Mouse (Mus musculus): ENCODE data around the gene Xlr5c. TPM values are rescaled to one million over a fixed set of nuclear protein-coding genes. Genes with fewer than 3 reads are reported as not detected.
"Not testable (repeated sequence)": the region's sequence is repeated elsewhere in the genome, so short reads cannot be mapped to it uniquely, and the experiment has no call there.

Gene Xlr5c
- not detected for total RNA-seq (2021)

DNA sequence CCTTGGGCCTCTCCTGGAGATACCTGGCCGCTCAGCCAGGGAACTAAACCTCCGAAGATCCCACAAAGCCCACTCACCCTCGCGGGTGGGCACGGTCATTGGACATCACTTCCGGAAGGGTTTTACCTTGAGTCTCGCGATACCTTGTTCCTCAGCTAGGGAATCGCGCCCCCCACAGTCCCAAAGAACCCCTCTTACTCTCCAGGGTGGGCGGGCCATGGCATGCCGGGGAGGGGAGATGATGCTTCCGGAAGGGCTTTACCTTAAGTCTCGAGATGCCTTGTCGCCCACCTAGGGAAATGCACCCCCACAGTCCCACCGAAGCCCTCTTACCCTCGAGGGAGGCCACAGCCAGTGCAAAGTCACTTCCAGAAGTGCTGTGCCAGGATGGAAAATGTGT lies at the start of gene Xlr5c, which contains the start of gene Xlr5a:
Gene Xlr5c (minus strand): TSS at position 101 of the 400 bp plus-strand sequence.
Gene Xlr5a (minus strand): TSS at position 101 of the 400 bp plus-strand sequence.
- not testable (repeated sequence) for DNase-seq (ENCODE audit: low spot score)

DNA sequence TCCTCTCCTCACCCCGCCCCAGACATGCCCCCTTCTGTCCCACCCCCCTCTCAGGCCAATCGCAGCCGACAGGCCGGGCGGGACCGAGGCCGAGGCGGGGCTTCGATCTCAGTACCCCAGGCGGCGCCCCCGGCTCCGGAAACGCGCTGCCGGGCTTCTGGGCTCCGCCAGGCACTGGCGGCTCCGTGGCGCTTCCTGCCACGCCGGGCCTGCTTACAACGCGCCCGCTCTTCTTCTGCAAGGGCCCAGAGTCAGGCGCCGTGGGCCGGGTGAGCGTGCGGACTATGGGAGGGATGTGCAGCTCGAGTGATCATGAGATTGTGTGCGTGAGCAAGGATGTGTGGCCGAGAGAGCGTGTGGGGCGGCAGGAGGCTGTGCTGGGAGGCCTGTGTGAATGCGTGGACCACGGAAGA lies 49.7 kb upstream of the Xlr5c start, which contains the start of gene Zfp275:
Gene Zfp275 (plus strand): TSS at position 139 of the 413 bp plus-strand sequence.
- peak; percentile 76 for DNase-seq (ENCODE audit: low spot score)
- intact Hi-C loops (cut with DNase I): no loop called here

More for the DNA sequence above, at the start of gene Xlr5c, which contains the start of gene Xlr5a:
- intact Hi-C loops (cut with DNase I): not testable (repeated sequence)

DNA sequence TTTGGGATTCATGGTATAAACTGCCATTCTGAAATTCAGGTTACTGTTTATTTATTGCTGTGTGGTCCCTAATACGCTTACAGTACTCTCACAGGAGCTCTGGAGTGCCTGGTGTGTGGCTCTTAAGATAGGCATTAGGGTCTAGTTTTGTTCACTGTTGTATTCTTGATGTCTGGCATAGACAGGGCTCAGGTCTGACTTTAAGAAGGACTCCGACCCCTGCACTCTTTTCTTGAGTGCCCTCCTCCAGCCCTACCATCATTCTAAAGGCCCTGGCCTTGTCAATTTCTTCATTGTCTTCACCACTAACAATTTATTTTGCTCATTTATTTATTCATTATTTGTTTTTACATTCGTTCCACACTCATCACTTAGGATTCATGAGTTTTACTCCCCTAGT lies 49.3 kb upstream of the Xlr5c start:
- intact Hi-C loops (cut with DNase I): no loop called here
- no peak for DNase-seq (ENCODE audit: low spot score)

DNA sequence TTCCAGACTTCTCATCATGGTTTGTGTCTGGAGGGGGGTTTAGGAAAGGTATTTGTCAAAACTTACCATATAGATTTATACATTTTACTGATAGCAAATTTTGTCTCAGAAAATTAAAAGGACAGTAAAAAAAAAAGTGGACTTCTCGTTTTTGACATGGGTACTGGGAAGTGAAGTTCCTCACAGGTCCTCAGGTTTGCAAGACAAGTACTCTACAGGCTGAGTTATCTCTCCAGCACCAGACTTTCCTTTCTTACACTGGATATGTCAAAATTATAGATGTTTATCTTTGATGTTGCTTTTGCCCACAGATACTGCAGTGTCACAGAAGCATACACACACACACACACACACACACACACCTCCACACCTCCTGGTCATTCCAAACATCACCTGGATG lies 48.7 kb upstream of the Xlr5c start:
- no peak for DNase-seq (ENCODE audit: low spot score)
- intact Hi-C loops (cut with DNase I): no loop called here

DNA sequence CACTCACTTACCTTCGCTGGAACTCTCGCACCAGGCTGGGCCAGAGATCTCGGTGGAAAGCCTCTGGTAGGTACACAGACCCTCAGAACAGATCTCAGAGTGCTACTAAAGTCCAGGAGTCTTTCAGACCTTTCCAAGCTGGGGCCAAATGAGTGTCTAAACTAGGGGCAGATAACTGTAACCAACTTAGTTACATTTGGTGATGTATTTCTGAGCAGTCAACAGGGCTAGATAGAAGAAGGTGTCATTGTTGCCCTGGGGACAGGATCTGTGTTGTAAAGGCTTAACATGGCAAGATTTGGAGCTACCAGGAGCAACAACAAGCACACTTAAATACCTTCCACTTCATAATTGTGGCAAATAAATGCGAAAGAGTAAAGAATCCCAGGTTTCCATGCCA lies 44.0 kb upstream of the Xlr5c start, which contains the start of gene Gm45015:
Gene Gm45015 (minus strand): TSS at position 101 of the 400 bp plus-strand sequence.
- no peak for DNase-seq (ENCODE audit: low spot score)
- intact Hi-C loops (cut with DNase I): no loop called here

DNA sequence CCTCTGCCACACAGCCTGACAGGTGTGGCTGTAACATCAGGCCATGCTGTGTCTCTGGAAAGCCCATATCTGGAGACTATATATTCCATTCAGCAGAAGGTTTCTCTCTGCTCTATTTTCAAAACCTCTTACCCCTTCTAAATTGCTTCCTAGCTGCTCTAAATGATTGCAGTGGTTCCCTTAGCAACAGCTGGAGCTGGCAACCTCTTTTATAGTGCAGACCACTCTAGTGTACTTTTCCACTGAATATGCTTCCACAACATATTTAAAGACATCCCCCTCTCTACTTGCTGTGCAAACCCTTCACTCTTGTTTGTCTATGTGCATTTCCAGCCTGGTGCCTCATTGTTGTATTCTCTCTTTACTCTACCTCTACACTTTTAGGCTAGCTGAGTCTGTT lies 40.8 kb upstream of the Xlr5c start:
- no peak for DNase-seq (ENCODE audit: low spot score)
- intact Hi-C loops (cut with DNase I): no loop called here

DNA sequence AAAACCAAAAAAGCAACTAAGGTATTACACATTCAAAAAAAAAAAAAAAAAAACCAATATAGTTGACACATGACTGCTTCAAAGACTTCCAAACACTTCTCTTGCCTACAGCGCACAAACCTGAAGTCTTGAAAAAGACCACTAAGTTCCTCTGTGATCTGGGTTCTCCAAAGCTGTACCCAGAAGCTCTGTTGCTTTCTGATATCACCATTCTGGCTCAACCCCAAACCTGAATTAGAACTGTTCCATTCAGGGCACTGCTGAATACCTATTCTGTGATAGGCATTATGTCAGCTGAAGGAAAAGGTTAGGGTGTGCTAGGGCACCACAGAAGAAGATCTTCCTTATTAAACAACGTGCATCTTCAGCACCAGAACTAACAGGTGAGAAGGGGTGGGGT lies 34.4 kb upstream of the Xlr5c start:
- intact Hi-C loops (cut with DNase I): no loop called here
- DNase-seq (ENCODE audit: low spot score): no peak

DNA sequence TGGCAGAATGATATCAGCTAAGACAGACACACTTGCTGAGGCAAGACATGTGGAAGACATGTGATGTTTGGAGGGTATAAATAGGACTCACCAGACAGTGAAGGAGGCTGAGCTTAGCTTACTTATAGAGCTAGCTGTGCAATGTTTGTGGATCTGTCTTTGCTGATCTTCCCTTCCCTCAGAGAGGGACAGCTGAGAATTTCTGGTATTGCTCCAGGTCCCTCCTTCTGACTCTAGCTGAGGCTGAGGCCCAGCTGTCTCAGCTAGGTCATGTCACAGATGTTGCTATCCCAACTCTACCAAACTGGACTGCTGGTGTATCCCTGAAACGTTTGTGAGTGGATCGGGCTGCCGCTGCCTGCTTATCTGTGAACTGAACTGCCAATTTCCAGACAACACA lies 28.3 kb upstream of the Xlr5c start:
- intact Hi-C loops (cut with DNase I): no loop called here
- no peak for DNase-seq (ENCODE audit: low spot score)

DNA sequence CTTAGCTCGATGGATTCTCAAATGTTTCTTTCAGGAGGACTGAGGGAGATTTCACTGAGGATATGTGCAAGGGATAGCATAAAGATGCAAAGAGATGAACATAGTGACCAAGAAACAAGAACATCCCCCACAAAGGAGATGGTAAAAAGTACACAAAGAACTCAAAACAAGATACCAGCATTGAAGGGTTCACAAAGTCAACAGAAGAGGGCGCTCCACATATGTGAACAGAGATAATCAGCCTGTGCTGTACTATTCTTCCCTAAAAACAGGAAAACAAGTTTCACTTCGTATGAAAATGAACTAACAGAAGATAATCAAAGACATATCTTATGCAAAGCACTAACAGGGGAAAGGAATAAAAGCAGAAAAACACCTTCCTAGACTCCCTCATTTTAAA lies 19.7 kb upstream of the Xlr5c start:
- intact Hi-C loops (cut with DNase I): loop anchor here (5.0 kb wide), 2 partner anchors 110 to 180 kb away; no protein-coding TSS in a partner anchor
- DNase-seq (ENCODE audit: low spot score): no peak

DNA sequence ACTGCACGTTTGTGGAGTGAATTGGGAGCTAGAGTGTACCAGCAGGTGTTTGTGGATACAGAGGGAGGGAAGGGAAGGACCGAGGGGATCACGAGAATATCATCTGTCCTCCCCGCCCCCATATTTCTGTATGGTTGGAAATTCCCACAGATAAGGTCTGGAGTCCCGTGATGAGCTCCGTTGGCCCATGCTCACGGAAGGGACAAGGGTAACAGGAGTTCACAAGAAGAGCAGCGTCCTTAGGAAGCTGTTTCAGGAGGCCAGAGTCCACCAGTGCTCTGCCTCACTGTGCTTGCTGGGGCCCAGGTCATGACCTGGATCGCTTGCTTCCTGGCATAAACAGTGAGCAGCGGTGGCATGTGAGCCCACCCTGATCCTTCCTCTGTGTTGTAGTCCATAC lies 3.0 kb upstream of the Xlr5c start:
- DNase-seq (ENCODE audit: low spot score); intact Hi-C loops (cut with DNase I): not testable (repeated sequence)

DNA sequence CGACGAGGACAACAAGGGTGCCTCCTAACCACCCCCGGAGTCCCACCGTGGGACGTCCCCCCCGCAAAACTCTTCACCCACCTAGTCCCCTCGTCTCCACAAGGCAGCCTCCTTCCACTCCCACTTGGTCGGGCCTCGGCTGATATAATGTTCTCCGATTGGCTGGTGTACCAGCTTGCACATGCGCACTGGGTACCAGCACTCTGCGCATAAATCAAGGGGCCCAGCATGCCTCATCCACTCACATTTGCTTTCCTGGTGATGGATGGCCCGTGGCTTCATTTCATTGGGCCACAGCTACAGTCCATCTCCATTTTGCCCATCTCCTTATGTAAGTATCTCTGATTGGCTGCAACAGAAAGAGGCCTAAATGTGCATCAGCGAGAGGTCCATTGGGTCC lies 27.5 kb downstream of the Xlr5c start, which contains the start of gene Xlr3c:
Gene Xlr3c (minus strand): TSS at position 121 of the 400 bp plus-strand sequence.
- DNase-seq (ENCODE audit: low spot score); intact Hi-C loops (cut with DNase I): not testable (repeated sequence)

DNA sequence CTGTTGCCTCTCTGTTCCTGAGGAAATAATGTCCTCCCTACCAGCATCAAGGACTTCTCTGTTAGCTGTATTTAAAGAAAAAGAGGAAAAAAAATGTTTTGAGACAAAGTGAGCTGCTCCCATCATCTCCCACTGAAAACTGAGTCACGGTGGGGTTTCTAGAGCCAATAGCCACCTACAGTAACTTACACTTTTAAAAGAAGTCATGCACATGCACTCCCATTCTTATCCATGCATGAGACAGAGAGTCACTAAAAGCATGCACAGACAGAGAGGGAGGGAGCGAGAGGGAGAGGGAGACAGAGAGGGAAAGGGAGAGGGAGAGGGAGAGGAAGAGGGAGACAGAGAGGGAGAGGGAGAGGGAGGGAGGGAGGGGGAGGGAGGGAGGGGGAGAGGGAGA lies 30.3 kb downstream of the Xlr5c start:
- intact Hi-C loops (cut with DNase I); DNase-seq (ENCODE audit: low spot score): not testable (repeated sequence)

DNA sequence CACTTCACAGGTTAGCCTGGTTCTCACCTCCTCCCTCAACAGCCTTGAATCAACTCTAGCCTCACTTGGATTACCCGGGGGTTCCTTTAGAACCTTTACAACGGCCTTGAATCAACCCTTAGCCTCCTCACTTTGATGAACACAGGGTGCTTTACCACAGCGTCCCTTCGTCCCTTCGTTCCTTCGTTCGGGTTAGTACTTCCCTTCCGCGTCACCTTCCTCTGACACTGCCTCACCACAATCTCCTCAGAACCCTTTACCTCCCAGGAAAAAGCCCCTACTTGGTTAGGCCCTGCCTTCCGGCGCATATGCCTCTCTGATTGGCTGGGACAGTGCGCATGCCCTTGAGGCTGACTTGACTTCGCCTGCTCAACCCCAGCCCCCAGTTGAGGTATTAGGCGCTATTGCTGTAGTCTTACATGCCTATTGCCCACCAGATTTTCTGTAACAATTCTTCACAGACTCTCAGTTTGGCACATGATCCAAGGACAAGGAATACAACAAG lies 49.9 kb downstream of the Xlr5c start, which contains the start of gene Xlr4c:
Gene Xlr4c (minus strand): TSS at position 310 of the 505 bp plus-strand sequence.
- intact Hi-C loops (cut with DNase I); DNase-seq (ENCODE audit: low spot score): not testable (repeated sequence)

Other genes starting within 250 kb of the Xlr5c start
- not detected for gene Pnma3, start 228.2 kb downstream of the Xlr5c start, total RNA-seq (2021)
- gene Xlr4a, start 210.5 kb downstream of the Xlr5c start, total RNA-seq (2021): 1 to 10 TPM in 1 of 2 experiments, under 1 TPM in 1; 0.94 to 1.5 TPM
- gene Xlr3a, start 195.9 kb downstream of the Xlr5c start, total RNA-seq (2021): under 1 TPM; 0.44 to 0.67 TPM
- not detected for gene Gm14685, start 175.9 kb downstream of the Xlr5c start, total RNA-seq (2021)
- gene Xlr5b, start 144.2 kb downstream of the Xlr5c start, total RNA-seq (2021): not detected
- gene DXBay18, start 143.5 kb downstream of the Xlr5c start, total RNA-seq (2021): not detected
- not detected for gene Spin2d, start 116.0 kb downstream of the Xlr5c start, total RNA-seq (2021)
- 1 to 10 TPM in 1 of 2 experiments, under 1 TPM in 1; 0.60 to 1.3 TPM for gene Xlr3b, start 100.8 kb downstream of the Xlr5c start, total RNA-seq (2021)
- gene Xlr4b, start 78.6 kb downstream of the Xlr5c start, total RNA-seq (2021): under 1 TPM; 0.60 to 0.67 TPM
- 1 to 10 TPM; 6.9 to 7.5 TPM for gene F8a, start 64.7 kb downstream of the Xlr5c start, total RNA-seq (2021)
- gene Xlr4c, start 49.8 kb downstream of the Xlr5c start, total RNA-seq (2021): not detected
- gene Xlr3c, start 27.6 kb downstream of the Xlr5c start, total RNA-seq (2021): not detected
- gene Xlr5a, start within 50 bp of the Xlr5c start, total RNA-seq (2021): not detected
- not detected for gene Gm45015, start 43.9 kb upstream of the Xlr5c start, total RNA-seq (2021)
- gene Zfp275, start 49.6 kb upstream of the Xlr5c start, total RNA-seq (2021): 1 to 10 TPM; 4.4 to 5.2 TPM
- gene Gm18336, start 105.8 kb upstream of the Xlr5c start, total RNA-seq (2021): not detected
- gene Zfp92, start 118.1 kb upstream of the Xlr5c start, total RNA-seq (2021): not detected
- not detected for gene Trex2, start 142.4 kb upstream of the Xlr5c start, total RNA-seq (2021)
- 1 to 10 TPM; 4.8 to 6.2 TPM for gene Haus7, start 166.1 kb upstream of the Xlr5c start, total RNA-seq (2021)
- gene Bgn, start 190.6 kb upstream of the Xlr5c start, total RNA-seq (2021): 100 to 1,000 TPM; 213 to 224 TPM
- gene Atp2b3, start 210.1 kb upstream of the Xlr5c start, total RNA-seq (2021): under 1 TPM in 1 of 2 experiments, not detected in 1; 0.08 TPM

All from heart, postnatal 25 days (tissue).